Mouse (Mus musculus) G1E (cell line): Measurements from ENCODE around the gene Myo10.

ENCODE experiments used
- CTCF ChIP-seq: IDR thresholded peaks from 2 replicates; pipeline ENCODE4 v1.5.1; 2012; ENCODE audit warnings: low read depth, low read length, inconsistent platforms, mixed read lengths
- GATA1 ChIP-seq: IDR thresholded peaks from 2 replicates; pipeline ENCODE4 v1.6.1; 2012; ENCODE audit warnings: borderline replicate concordance, low read length, inconsistent platforms, mixed read lengths
- GATA2 ChIP-seq: IDR thresholded peaks from 2 replicates; pipeline ENCODE4 v1.6.1; 2012; ENCODE audit warnings: low read depth, low read length, inconsistent platforms, borderline replicate concordance
- POLR2AphosphoS5 ChIP-seq: IDR thresholded peaks from 2 replicates; pipeline ENCODE4 v1.6.1; 2012; ENCODE audit warnings: low read depth, low read length, inconsistent platforms; ENCODE audit not compliant: insufficient replicate concordance

GRCm38 (mm10) chr15:25736531-25736930, 114.2 kb downstream of the Myo10 start:
- TF ChIP-seq POLR2AphosphoS5 (no peak), CTCF (no peak), GATA1 (no peak), GATA2 (no peak)
